Mouse (Mus musculus): ENCODE results near the gene Rnf41. TPM values are rescaled to one million over a fixed set of nuclear protein-coding genes. Genes with fewer than 3 reads are reported as not detected.

Rnf41 gene
- polyA plus RNA-seq, 1 experiment from 2014 or later = 24.6 TPM

DNA sequence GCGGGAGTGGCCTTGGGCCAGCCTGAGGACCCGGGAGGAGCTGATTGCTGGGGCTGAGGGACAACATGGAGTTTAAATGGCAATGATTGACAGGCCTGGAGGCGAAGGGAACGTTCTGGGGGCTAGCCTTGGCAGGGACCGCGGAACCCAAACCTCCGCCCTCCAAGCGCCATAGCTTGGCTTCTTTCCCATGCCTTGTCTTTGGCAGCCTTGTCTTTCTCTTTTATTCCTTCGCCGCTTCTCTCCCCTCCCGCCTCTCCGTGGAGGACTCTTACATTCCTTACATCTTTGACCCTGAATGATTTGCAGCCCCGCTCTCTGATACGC, 561 bp downstream of the Rnf41 start:
- H3K4me3 ChIP-seq (ENCODE audit: control insufficient read depth in 1 of 2, insufficient read depth in 1 of 2, low read depth in 1 of 2, low read length in 2 of 2) = peak overlapping the region; percentile 80 to 82
- peak overlapping the region; percentile 94 for H3K4me2 ChIP-seq (ENCODE audit: low read length)
- peak overlapping the region; percentile 72 to 92 for H3K27ac ChIP-seq (replicated peaks in 1 of 2; ENCODE audit: control insufficient read depth in 1 of 2, insufficient read depth in 1 of 2, low read depth in 2 of 2, low read length in 2 of 2)
- no peaks in the 10 kb centered on the region for H3K27me3 ChIP-seq (ENCODE audit: control insufficient read depth, insufficient read depth, low read length)
- peaks cover 10 to 30% of the 10 kb centered on the region in 2 experiments for H3K4me1 ChIP-seq (ENCODE audit: control insufficient read depth in 2 of 2, insufficient read depth in 2 of 2, low read length in 2 of 2)
- H3K36me3 ChIP-seq (ENCODE audit: control insufficient read depth, insufficient read depth, low read length) = peaks cover 49% of the 10 kb centered on the region
- no peaks in the 10 kb centered on the region for H3K9me3 ChIP-seq (ENCODE audit: control insufficient read depth, low read length)
- peak overlapping the region; percentile 73 for H3K9ac ChIP-seq (ENCODE audit: low read length)
- ATAC-seq (ENCODE audit: insufficient number of reproducible peaks, insufficient read depth, low FRiP score, low read depth) = no peak
- WGBS = under 1% methylated on average over 14 of the region's 14 CpGs

DNA sequence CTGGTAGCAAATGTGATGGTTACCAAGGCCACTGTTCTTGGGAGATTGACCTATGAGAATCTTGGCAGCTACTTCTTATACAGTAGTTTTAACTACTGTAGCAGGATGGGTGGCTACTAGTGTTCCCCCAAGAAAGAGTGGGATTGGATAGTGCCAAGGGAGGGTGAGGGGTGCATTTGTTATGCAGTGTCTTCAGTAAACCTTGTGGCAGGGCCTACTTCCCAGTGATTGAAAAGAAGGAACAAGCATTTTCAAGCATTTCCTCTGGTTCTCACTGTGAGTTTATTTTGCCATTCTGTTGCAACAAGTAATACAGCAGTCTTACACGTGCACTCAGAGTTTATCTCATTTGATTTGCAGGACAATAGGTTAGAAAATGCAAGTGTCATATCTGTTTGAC, 1.1 kb downstream of the Rnf41 start:
- H3K4me2 ChIP-seq (ENCODE audit: low read length) = peak overlapping the region; percentile 94
- H3K9me3 ChIP-seq (ENCODE audit: control insufficient read depth, low read length) = no peaks in the 10 kb centered on the region
- H3K4me1 ChIP-seq (ENCODE audit: control insufficient read depth in 2 of 2, insufficient read depth in 2 of 2, low read length in 2 of 2) = peaks cover 10 to 30% of the 10 kb centered on the region in 2 experiments
- peaks cover 49% of the 10 kb centered on the region for H3K36me3 ChIP-seq (ENCODE audit: control insufficient read depth, insufficient read depth, low read length)
- WGBS = 32% methylated on average over 1 of the region's 1 CpGs
- H3K4me3 ChIP-seq (ENCODE audit: control insufficient read depth in 1 of 2, insufficient read depth in 1 of 2, low read depth in 1 of 2, low read length in 2 of 2) = peak overlapping the region; percentile 80 to 82
- ATAC-seq (ENCODE audit: insufficient number of reproducible peaks, insufficient read depth, low FRiP score, low read depth) = no peak
- peak overlapping the region; percentile 73 for H3K9ac ChIP-seq (ENCODE audit: low read length)
- no peaks in the 10 kb centered on the region for H3K27me3 ChIP-seq (ENCODE audit: control insufficient read depth, insufficient read depth, low read length)
- peak overlapping the region in 1 of 2 experiments; percentile 92; a peak in 1 of 4 replicates for H3K27ac ChIP-seq (replicated peaks in 1 of 2; ENCODE audit: control insufficient read depth in 1 of 2, insufficient read depth in 1 of 2, low read depth in 2 of 2, low read length in 2 of 2)

DNA sequence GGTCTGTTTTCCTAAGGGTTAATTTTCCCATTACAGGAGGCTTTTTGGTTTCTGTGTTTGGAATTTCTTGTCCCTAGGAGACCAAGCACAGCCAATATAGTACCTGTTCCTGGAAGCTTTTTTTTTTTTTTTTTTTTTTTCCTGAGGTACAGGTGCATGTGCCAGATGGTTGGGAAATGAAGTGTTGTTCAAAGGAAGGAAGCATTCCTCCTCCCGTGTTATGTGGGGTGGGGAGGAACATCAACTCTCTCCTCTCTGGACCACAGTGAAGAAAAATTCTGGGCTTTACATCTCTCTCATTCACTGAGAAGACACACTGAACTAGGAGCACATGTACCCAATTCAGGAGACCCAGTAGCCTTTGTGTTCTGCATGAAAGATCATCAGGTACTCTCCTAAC, 1.6 kb downstream of the Rnf41 start:
- H3K36me3 ChIP-seq (ENCODE audit: control insufficient read depth, insufficient read depth, low read length) = peaks cover 49% of the 10 kb centered on the region

DNA sequence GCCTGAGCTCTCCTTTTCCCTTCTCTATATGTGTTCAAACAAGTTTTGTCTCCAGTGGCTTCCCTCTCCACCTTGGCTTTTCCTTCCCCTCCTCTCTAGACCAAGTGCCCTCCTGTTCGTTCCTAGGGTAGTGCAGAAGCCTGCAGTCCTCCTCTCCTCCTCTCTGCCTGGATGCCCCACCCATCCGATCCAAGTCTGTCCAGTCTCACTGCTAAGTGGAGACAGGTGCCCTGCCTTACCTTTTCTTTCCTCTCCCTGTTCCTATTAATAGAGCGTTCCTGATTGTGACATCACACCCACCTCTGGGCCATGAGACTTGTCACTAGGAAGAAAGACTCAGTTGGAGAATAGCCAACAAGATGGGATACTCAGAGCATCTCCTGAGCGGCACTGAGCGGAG, 3.4 kb downstream of the Rnf41 start:
- no peak overlapping the region for H3K4me2 ChIP-seq (ENCODE audit: low read length)
- no peak for ATAC-seq (ENCODE audit: insufficient number of reproducible peaks, insufficient read depth, low FRiP score, low read depth)
- peaks cover 6 to 23% of the 10 kb centered on the region in 2 experiments for H3K4me1 ChIP-seq (ENCODE audit: control insufficient read depth in 2 of 2, insufficient read depth in 2 of 2, low read length in 2 of 2)
- peaks cover 62% of the 10 kb centered on the region for H3K36me3 ChIP-seq (ENCODE audit: control insufficient read depth, insufficient read depth, low read length)
- WGBS = 76% methylated on average over 5 of the region's 5 CpGs
- H3K9me3 ChIP-seq (ENCODE audit: control insufficient read depth, low read length) = no peaks in the 10 kb centered on the region
- no peak overlapping the region for H3K9ac ChIP-seq (ENCODE audit: low read length)
- H3K27me3 ChIP-seq (ENCODE audit: control insufficient read depth, insufficient read depth, low read length) = no peaks in the 10 kb centered on the region
- H3K4me3 ChIP-seq (ENCODE audit: control insufficient read depth in 1 of 2, insufficient read depth in 1 of 2, low read depth in 1 of 2, low read length in 2 of 2) = no peak overlapping the region
- H3K27ac ChIP-seq (replicated peaks in 1 of 2; ENCODE audit: control insufficient read depth in 1 of 2, insufficient read depth in 1 of 2, low read depth in 2 of 2, low read length in 2 of 2) = no peak overlapping the region

More for the DNA sequence above, 1.6 kb downstream of the Rnf41 start:
- Histone ChIP-seq H3K4me2 (ENCODE audit: low read length) (peak overlapping the region; percentile 94; the same call in 1 of the 2 replicates), H3K9me3 (ENCODE audit: control insufficient read depth, low read length) (no peaks in the 10 kb centered on the region), H3K4me3 (ENCODE audit: control insufficient read depth in 1 of 2, insufficient read depth in 1 of 2, low read depth in 1 of 2, low read length in 2 of 2) (no peak overlapping the region), H3K27me3 (ENCODE audit: control insufficient read depth, insufficient read depth, low read length) (no peaks in the 10 kb centered on the region), H3K27ac (replicated peaks in 1 of 2; ENCODE audit: control insufficient read depth in 1 of 2, insufficient read depth in 1 of 2, low read depth in 2 of 2, low read length in 2 of 2) (no peak overlapping the region), H3K4me1 (ENCODE audit: control insufficient read depth in 2 of 2, insufficient read depth in 2 of 2, low read length in 2 of 2) (peaks cover 10 to 30% of the 10 kb centered on the region in 2 experiments), H3K9ac (ENCODE audit: low read length) (no peak overlapping the region)
- ATAC-seq (ENCODE audit: insufficient number of reproducible peaks, insufficient read depth, low FRiP score, low read depth) = no peak
- 66% methylated on average over 1 of the region's 1 CpGs for WGBS

DNA sequence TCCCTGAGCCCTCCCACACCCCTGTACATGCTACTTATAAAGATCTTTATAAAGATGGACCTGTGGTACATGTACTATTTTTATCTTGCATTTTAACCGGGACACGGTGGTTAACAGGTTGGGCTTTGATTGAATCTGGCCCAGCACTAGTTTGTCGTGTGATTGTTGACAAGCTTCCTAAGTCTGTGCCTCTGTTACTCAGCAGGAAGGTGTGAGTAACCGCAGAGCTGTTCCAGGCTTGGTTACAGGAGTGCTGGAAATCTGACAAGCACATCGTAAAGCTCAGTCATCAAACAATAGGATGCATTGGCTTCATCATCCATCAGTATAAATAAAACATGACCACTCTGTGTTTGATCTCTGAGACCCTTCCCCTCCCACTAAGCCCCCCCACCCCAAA, 11.0 kb downstream of the Rnf41 start:
- no peak for ATAC-seq (ENCODE audit: insufficient number of reproducible peaks, insufficient read depth, low FRiP score, low read depth)
- Histone ChIP-seq H3K27me3 (ENCODE audit: control insufficient read depth, insufficient read depth, low read length) (no peaks in the 10 kb centered on the region), H3K9me3 (ENCODE audit: control insufficient read depth, low read length) (no peaks in the 10 kb centered on the region), H3K27ac (replicated peaks in 1 of 2; ENCODE audit: control insufficient read depth in 1 of 2, insufficient read depth in 1 of 2, low read depth in 2 of 2, low read length in 2 of 2) (peak overlapping the region in 1 of 2 experiments; percentile 14; a peak in 1 of 4 replicates), H3K4me3 (ENCODE audit: control insufficient read depth in 1 of 2, insufficient read depth in 1 of 2, low read depth in 1 of 2, low read length in 2 of 2) (no peak overlapping the region), H3K9ac (ENCODE audit: low read length) (no peak overlapping the region), H3K36me3 (ENCODE audit: control insufficient read depth, insufficient read depth, low read length) (peaks cover 88% of the 10 kb centered on the region), H3K4me1 (ENCODE audit: control insufficient read depth in 2 of 2, insufficient read depth in 2 of 2, low read length in 2 of 2) (peaks cover 0 to 4% of the 10 kb centered on the region in 2 experiments; a peak in 1 of 4 replicates), H3K4me2 (ENCODE audit: low read length) (no peak overlapping the region)
- 47% methylated on average over 5 of the region's 5 CpGs for WGBS

DNA sequence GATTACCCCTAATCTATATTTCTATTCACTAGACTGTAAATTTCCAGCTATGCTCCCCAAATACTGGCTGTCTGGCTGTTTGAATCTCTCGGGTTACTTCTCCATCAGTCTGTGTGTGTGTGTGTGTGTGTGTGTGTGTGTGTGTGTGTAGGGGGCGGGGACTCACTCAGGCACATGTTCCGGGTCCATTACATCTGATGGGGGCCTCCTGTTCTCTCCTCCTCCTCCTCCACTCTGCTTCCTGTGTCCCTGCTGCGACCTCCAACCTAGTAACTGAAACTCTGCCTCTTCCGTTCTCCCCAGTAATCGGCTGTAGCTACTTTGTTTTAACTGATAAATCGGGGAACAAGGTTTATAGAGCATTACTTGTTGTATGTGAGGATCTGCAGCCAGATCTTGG, 13.1 kb downstream of the Rnf41 start:
- H3K4me1 ChIP-seq (ENCODE audit: control insufficient read depth in 2 of 2, insufficient read depth in 2 of 2, low read length in 2 of 2) = peaks cover 0 to 4% of the 10 kb centered on the region in 2 experiments; a peak in 1 of 4 replicates
- H3K4me2 ChIP-seq (ENCODE audit: low read length) = no peak overlapping the region
- H3K36me3 ChIP-seq (ENCODE audit: control insufficient read depth, insufficient read depth, low read length) = peaks cover 87% of the 10 kb centered on the region
- H3K27ac ChIP-seq (replicated peaks in 1 of 2; ENCODE audit: control insufficient read depth in 1 of 2, insufficient read depth in 1 of 2, low read depth in 2 of 2, low read length in 2 of 2) = peak overlapping the region in 1 of 2 experiments; percentile 55; a peak in 2 of 4 replicates
- H3K4me3 ChIP-seq (ENCODE audit: control insufficient read depth in 1 of 2, insufficient read depth in 1 of 2, low read depth in 1 of 2, low read length in 2 of 2) = no peak overlapping the region
- no peak for ATAC-seq (ENCODE audit: insufficient number of reproducible peaks, insufficient read depth, low FRiP score, low read depth)
- H3K9me3 ChIP-seq (ENCODE audit: control insufficient read depth, low read length) = no peaks in the 10 kb centered on the region
- WGBS = 38% methylated on average over 7 of the region's 7 CpGs
- no peaks in the 10 kb centered on the region for H3K27me3 ChIP-seq (ENCODE audit: control insufficient read depth, insufficient read depth, low read length)
- H3K9ac ChIP-seq (ENCODE audit: low read length) = no peak overlapping the region

DNA sequence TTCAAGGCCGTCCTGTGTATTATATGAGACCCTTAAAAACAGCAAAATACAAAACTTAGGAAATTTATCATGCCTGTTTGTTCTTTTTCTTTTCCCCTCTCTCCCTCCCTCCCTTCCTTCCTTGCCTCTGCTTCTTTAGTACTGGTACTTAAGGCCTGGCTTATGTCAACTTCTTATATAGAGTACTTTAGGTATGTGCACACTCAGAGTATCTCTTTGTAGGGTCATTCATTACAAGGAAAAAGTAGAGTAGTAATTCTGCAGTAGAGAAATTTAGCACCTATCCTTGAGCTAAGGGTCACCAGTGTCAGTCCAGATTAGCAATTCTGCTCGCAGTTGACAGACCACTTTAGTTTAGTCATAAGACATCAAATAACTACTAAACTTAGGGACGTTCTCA, 13.8 kb downstream of the Rnf41 start:
- H3K27ac ChIP-seq (replicated peaks in 1 of 2; ENCODE audit: control insufficient read depth in 1 of 2, insufficient read depth in 1 of 2, low read depth in 2 of 2, low read length in 2 of 2) = 0 out of 4 replicates have a peak overlapping the region, but pooled peaks of 1 of the 2 experiments have one; percentile 55
- no peaks in the 10 kb centered on the region for H3K27me3 ChIP-seq (ENCODE audit: control insufficient read depth, insufficient read depth, low read length)
- H3K4me2 ChIP-seq (ENCODE audit: low read length) = no peak overlapping the region
- peaks cover 87% of the 10 kb centered on the region for H3K36me3 ChIP-seq (ENCODE audit: control insufficient read depth, insufficient read depth, low read length)
- no peak overlapping the region for H3K4me3 ChIP-seq (ENCODE audit: control insufficient read depth in 1 of 2, insufficient read depth in 1 of 2, low read depth in 1 of 2, low read length in 2 of 2)
- 78% methylated on average over 3 of the region's 3 CpGs for WGBS
- no peak for ATAC-seq (ENCODE audit: insufficient number of reproducible peaks, insufficient read depth, low FRiP score, low read depth)
- no peak overlapping the region for H3K9ac ChIP-seq (ENCODE audit: low read length)
- H3K4me1 ChIP-seq (ENCODE audit: control insufficient read depth in 2 of 2, insufficient read depth in 2 of 2, low read length in 2 of 2) = peaks cover 0 to 4% of the 10 kb centered on the region in 2 experiments; a peak in 1 of 4 replicates
- H3K9me3 ChIP-seq (ENCODE audit: control insufficient read depth, low read length) = no peaks in the 10 kb centered on the region

DNA sequence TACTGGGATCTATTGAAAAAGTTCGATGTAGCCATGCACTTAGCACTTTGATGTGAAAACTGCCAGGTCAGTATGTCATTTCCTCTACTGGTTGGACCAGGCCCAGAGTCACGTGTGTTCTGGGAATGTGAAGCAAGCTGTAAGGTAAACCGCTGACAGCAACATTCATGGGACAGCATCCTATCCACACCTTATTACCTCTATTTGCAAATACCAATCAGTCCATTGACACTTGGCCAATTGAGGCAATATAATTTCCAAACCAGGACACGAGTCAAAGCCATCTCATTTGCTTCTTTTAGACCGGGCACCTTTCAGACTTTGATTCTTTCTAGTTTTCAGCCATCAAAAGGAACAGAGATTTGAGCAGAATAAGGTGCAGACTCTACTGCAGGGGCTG, 17.6 kb downstream of the Rnf41 start:
- Histone ChIP-seq H3K27ac (replicated peaks in 1 of 2; ENCODE audit: control insufficient read depth in 1 of 2, insufficient read depth in 1 of 2, low read depth in 2 of 2, low read length in 2 of 2) (no peak overlapping the region), H3K36me3 (ENCODE audit: control insufficient read depth, insufficient read depth, low read length) (peaks cover 73% of the 10 kb centered on the region), H3K4me1 (ENCODE audit: control insufficient read depth in 2 of 2, insufficient read depth in 2 of 2, low read length in 2 of 2) (peaks cover 0 to 4% of the 10 kb centered on the region in 2 experiments; a peak in 1 of 4 replicates), H3K9me3 (ENCODE audit: control insufficient read depth, low read length) (no peaks in the 10 kb centered on the region), H3K4me3 (ENCODE audit: control insufficient read depth in 1 of 2, insufficient read depth in 1 of 2, low read depth in 1 of 2, low read length in 2 of 2) (no peak overlapping the region), H3K4me2 (ENCODE audit: low read length) (no peak overlapping the region), H3K27me3 (ENCODE audit: control insufficient read depth, insufficient read depth, low read length) (no peaks in the 10 kb centered on the region), H3K9ac (ENCODE audit: low read length) (no peak overlapping the region)
- WGBS = 92% methylated on average over 5 of the region's 5 CpGs
- ATAC-seq (ENCODE audit: insufficient number of reproducible peaks, insufficient read depth, low FRiP score, low read depth) = no peak
